Mouse (Mus musculus) cerebellum, adult 2 months (tissue): ENCODE results near the gene Tmem217.

Experiments
- CTCF ChIP-seq: fragments of 200-500 bp; IDR thresholded peaks from 2 replicates; pipeline ENCODE4 v1.5.1; 2011; ENCODE audit warnings: low read depth, mild to moderate bottlenecking, control low read depth, low read length, moderate library complexity, borderline replicate concordance; ENCODE audit not compliant: insufficient read depth
- POLR2A ChIP-seq: fragments of 200-500 bp; IDR thresholded peaks from 2 replicates; pipeline ENCODE4 v1.6.1; 2011; ENCODE audit warnings: low read length, control low read depth, borderline replicate concordance; ENCODE audit not compliant: insufficient read depth

- TF ChIP-seq POLR2A (no peak), CTCF (no peak)
Measured at GRCm38 (mm10) chr17:29548494-29548893, 3.7 kb downstream of the Tmem217 start.
